Mouse (Mus musculus) spleen, postnatal 0 days (tissue): ENCODE measurements around the gene Pcdh10. TPM values are rescaled to one million over a fixed set of nuclear protein-coding genes. Genes with fewer than 3 reads are reported as not detected.

Source experiments
- polyA plus RNA-seq: library from polyadenylated mRNA; unstranded; fragments of >200 nt; fragmentation: Nextera tagmentation; extraction: Ambion mirVana; gene quantifications from 2 replicates; pipeline ENCODE4 v1.2.1, GENCODE M21; 2015

Pcdh10 gene
- 0.07 and 0.10 TPM in 2 replicates for polyA plus RNA-seq

GRCm38 (mm10) chr3:45378145-45378544, at the start of gene Pcdh10:
Gene Pcdh10 (plus strand): TSS chr3:45378398.

